Mouse (Mus musculus) urinary bladder, postnatal 14 days (tissue): ENCODE results near the gene Wfdc3.
A peak's percentile ranks its signal among the peaks of the same experiment; 100 is the strongest.

Experiments
- DNase-seq: peaks from one replicate; pipeline ENCODE4 v3.0.0; 2021; ENCODE audit warnings: low spot score

Wfdc3 gene

DNA sequence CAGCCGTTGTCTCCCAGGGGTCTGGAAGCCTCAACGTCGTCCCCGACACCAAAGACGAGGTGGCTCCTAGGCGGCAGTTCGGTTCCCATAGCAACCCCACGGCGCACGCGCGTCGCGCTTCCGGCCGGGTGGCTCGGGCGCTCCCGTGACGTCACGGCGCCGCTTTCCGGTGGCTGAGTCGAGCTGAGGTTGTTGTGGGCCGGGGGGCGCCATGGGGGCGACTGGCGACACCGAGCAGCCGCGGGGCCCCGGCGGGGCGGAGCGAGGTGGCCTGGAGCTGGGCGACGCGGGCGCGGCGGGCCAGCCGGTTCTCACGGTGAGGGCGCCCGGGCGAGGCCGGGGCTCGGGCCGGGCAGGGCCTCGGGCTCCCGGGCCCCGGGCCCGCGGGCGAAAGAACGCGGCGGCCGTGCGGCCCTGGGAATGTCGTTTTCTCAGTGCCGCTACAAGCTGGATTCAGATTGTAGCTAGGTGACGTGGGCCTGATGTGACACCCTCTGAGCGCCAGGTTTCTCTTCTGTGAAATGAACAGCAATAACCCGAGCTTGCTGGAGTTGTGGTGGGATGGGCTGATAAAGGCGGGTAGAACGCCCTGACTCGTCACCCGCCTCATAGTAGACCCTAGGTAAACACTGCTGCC lies at the start of gene Wfdc3, which contains the start of gene Dnttip1:
Gene Wfdc3, minus strand, starts transcription at position 89 of the 637 bp plus-strand sequence.
Gene Dnttip1, plus strand, starts transcription at position 141 of the 637 bp plus-strand sequence.
- peak; percentile 93 for DNase-seq

DNA sequence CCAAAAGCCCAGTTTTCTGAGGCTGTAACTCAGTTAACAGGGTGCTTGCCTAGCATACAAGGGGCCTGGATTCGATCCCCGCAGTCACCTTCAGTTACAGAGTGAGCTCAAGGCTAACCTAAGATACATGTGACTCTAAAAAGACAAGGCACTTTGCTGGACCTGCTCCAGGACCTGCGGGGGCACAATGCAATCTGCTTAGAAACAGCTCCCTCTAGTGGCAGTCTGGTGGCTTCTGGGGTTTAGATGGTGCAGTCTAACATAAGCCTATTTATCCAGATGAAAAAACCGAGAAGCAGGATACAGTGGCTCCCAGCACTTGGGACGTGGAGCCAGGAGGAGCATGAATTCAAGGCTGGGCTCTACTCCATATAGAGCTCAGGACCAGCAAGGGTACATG lies 48.6 kb upstream of the Wfdc3 start:
- DNase-seq, result peak; percentile 83

DNA sequence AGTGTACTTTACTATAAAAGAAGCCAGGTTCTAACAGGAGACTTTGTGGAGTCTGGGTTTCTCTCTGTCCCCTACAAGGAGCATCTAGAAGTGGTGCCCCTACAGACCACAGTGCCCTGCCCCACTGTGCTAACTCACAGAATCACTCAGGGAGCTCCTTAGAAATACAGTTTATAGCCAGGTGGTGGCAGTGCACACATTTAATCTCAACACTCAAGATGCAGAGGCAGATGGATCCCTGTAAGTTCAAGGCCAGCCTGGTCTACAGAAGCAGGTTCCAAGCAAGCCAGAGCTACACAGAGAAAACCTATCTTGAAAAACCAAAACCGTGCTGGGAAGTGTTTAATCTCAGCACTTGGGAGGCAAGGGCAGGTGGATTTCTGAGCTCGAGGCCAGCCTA lies 48.0 kb upstream of the Wfdc3 start:
- no peak for DNase-seq

DNA sequence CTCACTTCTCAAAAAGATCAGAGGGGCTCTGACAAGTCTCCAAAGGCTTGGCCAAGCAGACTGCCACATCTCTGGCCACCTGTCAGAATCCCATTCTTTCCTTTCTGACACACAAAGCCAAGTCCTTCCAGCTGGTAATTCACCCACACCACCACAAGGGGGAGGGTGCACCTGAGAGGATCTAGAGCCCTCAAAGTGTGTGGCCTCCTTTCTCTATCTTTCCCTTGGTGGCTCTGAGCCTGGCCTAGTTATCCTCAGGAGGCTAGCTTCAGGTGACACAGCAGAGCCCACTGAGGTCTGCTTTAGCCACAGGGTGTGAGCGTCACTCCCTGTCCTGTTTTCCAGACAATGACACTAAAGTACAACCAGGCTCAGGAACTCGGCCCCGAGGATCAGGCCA lies 47.5 kb upstream of the Wfdc3 start:
- DNase-seq, result peak; percentile 57

DNA sequence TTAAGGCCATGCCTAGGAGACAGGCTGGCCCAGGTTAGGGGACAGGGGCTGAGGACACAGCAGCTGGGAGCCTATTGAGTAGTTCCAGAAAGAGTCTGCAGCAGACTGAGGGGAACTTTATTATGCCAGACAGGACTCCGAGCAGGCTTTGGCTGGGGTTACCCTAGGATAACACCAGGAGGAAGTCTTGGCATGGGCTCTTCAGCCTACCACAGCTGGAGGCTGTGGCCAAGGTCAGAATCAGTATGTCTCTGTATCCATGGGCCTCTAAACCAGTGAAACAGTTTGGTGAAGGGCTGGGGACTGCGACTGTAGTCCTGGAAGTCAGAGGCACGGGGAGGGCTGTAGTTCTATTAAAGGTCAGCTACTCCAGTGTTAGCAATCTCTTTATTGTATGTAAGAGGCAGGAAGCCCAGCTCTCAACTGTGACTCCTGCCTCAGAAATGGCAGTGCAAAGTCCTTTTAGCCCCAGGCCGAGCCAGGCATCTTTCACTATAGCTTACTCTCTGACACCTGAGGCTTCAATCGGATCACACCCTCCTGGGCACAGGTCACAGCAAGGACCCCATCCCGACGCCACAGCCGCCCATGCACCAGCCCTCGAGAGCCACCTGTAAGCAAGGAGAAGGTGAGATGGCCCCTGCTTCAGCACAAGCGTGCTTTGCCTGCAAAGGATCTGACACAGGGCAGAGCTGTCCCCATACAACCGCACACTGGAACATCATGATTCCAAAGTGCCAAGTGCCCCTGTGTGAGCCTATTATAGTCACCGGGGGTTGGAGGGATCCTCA lies 46.9 kb upstream of the Wfdc3 start:
- DNase-seq, result no peak

DNA sequence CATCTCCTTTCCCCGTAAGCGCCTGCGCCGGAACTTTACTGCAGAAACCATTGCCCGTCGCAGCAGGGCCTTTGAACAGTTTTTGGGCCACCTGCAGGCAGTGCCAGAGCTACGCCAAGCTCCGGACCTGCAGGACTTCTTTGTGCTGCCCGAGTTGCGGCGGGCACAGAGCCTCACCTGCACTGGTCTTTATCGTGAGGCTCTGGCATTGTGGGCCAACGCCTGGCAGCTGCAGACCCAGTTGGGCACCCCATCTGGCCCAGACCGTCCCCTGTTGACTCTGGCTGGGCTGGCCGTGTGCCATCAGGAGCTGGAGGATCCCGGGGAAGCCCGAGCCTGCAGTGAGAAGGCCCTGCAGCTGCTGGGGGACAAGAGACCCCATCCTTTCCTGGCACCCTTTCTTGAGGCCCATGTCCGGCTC lies 46.1 kb upstream of the Wfdc3 start:
- DNase-seq, result no peak

DNA sequence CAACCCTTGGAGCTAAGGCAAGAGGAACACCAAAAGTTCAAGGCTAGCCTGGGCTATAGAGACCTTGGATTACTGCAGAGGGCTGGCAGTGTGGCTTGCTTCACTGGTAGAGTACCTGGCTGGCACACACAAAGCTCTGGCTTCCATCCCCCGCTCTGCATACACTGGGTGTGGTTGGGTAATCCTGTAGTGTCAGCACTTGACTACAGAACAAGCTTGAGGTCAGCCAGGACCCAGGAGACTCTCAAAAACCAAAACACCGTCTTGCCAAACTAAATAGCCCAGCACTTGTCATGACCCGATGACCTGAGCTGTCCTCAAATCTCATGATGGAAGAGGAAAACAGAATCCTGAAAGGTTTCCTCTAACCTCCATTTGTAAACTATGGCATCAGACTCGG lies 44.7 kb upstream of the Wfdc3 start:
- no peak for DNase-seq

DNA sequence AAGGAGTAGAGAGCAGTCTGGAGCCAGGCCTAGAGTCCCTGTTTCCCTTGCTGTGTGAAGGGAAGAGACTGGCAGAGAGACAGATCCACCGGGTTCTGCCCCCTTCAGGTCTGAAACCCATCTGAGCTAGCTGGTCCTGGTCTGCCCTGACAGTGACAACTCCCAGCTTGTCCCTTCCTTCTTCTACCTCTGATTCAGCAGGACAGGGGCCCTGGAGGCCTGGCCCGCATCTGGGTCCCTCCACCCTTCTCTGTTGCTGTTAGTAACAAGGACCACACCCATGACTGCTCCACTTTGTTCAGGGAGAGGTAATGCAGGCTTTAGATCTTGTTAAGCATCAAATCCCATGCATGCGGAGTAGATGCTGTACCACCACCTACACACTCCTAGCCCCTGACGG lies 42.7 kb upstream of the Wfdc3 start:
- no peak for DNase-seq

DNA sequence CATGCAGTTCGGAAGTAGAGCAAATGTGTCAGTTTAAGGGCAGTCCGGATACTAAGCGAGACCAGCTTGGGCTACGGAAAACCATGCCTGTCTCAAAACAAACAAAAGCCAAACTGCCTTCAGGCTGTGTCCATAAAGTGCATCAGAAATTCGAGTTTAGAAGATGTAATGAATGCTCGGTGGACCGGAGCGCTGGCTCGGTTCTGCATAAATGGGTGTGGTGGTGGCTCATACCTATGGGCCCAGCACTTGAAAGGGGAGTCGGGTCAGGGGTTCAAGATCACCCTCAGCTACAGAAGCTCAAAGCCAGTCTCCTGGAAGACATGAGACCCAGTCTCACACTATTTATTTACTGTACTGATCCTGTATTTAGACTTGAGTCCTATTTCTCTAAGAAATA lies 42.0 kb upstream of the Wfdc3 start:
- no peak for DNase-seq

DNA sequence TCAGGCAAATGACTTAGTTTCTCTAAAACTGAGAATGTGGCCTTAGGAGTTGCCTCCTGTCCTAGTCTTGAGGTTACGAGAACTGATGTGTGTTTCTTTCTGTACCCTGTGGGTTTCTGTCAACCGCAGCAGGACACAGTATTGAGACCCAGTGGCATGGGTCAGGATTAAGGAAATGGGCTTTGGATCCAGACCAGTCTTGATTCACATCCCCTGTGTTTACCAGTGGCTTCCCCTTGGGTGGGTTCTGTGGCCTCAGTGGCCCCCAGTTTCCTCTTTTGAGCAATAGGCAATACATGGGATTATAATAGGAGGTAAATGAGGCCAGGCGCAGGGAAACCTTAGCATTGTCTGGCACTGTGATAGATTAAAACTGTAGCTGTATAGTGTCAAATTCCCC lies 41.3 kb upstream of the Wfdc3 start:
- no peak for DNase-seq

DNA sequence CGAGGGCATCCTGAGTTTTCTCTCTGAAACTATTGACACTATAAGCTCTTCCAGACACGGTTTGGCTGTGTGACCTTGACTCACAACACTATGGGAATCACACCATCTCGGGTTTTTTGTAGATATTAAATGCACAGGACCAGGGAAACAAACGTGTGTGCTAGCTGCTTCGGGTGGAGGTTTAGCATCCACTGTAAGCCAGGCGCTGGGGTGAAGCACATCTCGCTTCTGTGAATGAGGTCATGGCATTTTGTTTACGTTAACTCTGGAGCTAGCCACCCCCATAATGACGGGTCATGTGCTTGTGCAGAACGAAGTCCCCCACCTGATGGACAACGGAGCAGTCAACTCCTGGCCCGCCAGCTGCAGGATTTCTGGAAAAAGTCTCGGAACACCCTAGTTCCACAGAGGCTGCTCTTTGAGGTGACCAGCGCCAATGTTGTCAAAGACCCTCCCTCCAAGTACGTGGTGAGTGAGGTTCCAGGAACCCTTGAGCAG lies 40.7 kb upstream of the Wfdc3 start:
- no peak for DNase-seq

DNA sequence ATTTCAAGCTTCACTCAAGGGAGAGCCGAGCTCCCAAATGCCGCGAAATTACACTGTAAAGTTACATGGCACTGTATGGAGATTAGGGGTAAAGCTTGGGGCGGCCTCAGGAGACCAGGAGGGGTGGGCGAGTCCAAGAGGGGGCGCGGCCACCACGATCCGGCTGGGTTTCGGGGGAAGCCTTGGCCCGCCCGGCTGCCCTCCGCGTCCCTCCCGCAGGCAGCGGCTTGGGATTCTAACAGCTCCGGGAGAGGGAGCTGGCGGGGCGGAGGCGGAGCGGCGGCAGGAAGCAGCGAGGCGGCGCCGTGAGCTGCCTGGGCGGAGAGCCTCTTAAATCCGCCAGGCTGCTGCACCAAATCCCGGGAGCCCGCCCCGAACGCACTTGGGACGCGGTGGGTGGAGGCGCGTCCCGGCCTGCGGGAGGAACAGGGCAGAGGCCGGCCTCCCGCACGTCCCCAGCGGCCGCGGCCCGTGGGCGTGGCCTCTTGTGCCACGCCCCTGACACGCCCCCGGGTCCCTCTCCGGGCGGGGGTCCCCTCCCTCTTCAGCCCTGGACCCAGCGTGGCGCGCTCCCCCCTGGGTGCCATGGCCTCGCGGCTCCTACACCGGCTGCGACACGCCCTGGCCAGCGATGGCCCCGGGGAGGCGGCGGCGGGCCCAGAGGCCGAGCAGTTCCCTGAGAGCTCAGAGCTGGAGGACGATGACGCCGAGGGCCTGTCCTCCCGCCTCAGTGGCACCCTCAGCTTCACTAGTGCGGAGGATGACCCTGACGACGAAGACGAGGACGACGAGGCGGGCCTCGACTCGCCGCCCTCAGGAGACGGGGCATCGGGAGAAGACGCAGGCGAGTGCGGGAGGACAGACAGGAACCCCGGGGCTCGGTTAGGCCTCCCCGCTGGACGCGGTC lies 40.0 kb upstream of the Wfdc3 start, which contains the start of gene Snx21:
Gene Snx21, plus strand, starts transcription at position 343 of the 907 bp plus-strand sequence.
- peak; percentile 92 for DNase-seq

DNA sequence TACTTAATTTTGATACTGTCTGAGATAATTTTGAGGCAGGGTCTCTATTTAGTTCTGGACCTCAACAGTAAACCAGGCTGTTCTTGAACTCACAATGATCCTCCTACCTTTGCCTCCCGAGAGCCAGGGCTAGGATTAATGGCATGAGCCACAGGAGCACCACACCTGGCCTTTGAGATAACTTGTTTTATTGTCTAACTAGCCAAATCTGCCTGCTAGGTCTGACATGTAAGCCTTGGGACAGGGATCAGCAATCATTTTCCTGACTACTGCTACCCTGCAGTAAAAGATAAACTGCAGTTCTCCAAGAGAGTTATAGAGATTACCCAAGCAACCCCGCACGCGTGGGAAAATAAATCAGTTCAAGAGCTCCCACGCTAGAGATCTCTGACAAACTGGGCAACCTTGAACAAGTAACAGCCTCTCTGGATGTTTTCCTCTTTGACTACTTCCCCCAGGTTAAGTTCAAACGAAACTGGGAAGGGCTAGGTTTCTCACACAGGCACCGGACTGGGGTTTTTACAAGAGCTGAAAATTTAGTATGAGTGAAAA lies 39.2 kb upstream of the Wfdc3 start:
- DNase-seq, result no peak

DNA sequence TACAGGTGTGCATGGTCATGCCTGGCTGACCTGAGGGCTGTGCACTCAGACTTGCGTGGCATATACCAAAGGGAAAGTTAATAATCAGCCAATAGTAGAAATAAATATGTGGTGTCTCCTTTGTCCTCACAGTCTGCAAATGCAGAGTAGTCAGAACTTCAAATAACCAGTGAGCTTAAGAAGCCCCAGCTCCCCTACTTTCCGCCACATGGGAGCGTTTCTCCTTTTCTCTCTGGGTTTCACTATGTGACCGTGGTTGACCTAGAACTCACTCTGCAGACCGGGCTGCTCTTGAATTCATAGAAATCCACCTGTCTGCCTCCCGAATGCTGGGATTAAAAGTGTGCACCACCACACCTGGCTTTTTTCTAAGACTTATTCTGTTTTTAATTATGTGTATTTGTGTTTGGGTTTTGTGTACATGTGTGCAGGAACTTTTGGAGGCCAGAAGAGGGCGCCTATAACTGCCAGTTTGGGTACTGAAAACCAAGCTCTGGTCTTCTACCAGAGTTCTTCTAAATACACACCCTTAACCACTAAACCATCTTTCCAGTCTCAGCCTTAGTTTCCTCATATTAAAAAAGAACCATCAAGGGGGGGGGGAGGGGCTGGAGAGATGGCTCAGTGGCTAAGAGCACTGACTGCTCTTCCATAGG lies 38.3 kb upstream of the Wfdc3 start:
- no peak for DNase-seq

DNA sequence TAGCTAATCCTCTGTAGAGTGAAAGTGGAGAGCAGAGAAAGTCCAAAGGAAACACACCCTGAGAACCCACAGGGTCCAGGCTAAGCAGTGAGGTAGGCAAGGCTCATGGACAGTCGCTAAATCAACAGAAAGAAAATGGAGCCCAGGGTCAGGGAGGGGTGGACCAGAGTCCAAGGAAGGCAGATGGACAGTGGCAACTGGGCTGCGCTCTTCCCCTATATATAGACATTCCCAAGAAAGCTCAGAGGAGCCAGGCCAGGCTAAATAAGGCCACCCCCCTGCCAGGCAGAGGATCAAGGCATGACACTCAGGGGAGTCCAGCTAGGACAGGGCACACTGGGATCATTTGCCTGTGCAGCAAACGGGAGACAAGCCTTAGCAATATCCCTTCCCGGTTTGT lies 36.1 kb upstream of the Wfdc3 start:
- no peak for DNase-seq

DNA sequence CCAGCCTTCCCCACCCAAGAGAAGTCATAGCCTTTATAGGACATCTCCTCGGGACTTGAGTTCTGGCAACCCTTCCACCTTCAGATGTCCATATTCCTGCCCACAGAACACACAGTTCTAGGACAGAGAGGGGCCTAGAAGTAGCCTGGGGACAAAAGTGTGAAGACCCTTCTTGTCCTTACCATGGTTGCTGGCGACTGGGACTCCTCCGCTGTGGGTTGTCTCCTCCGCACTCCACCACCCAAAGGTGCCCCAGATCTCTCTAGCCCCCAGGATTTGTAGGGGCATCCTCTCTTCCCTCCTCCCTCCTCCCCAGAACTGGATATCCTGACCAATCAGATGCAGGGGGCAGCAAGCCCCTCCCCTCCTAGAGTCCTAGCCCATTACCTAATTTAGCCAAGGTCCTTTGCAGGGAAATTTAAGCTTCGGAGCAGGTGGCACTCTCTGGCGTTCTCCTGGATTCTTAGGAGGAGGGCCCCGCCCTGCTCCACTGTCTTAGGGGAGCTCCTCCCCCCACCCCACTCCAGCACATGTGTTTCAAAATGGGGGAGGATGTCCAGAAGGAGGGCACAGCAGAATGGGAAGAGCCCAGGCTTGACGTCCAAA lies 33.9 kb upstream of the Wfdc3 start, which contains the start of gene Tnnc2:
Gene Tnnc2, minus strand, starts transcription at position 487 of the 606 bp plus-strand sequence.
- DNase-seq, result no peak

DNA sequence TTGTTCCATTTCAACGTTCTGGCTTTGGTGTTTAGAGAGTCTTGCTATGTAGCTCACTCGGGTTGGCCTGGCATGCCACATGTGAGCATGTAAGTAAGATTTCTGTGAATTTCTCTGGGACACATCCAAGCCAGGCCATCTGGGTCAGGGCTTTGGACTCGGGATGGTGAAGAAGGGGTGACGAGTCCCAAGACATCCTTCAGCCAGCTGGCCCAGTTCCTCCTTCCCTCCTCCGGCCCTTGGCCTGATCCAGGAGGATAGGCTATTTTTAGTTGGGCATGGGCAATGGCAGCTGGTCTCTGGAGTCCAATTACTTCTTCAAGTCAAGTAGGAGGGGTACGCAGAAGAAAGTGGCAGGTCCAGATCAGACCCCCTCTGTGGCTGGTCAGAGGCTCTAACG lies 33.1 kb upstream of the Wfdc3 start:
- no peak for DNase-seq

DNA sequence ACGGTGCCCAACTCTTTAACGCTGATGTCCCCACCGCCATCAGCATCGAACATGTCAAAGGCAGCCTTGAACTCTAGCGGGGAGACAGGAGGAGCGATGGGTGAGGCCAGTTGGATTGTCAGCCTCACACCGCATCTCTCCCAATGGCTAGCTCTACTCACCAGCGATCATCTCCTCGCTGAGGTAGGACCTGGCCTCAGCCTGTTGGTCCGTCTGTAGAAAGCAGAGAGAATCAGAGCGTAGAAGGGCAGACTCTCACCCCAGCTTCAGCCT lies 32.2 kb upstream of the Wfdc3 start:
- no peak for DNase-seq

DNA sequence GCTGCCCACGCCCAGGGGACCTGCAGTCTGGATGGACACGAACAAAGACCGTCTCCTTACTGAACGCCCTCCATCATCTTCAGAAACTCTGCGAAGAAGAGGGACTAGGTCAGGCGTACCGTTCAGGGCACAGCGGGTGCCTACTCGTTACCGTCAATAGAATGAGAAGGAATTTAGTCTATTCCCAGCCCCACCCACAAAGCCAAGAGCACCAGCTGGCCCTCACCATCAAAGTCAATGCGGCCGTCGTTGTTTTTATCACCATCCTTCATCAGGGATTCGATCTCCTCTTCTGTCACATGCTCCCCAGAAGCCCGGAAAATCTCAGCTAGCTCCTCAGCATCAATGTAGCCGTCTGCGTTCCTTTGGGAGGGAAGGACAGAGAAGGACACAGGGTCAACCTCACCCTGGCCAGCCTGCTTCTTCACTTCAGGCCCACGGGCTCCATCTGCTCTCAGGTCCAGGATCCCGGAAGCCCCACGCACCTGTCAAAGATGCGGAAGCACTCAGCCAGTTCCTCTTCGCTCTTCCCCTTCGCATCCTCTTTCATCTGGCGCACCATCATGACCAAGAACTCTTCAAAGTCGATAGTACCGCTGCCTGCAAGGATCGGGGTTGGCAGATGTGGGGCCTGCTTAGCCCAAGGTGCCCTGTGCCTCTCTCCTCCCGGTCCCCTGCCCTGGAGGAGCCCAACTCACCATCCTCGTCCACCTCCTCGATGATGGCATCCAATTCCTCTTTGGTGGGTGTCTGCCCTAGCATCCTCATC lies 31.7 kb upstream of the Wfdc3 start:
- DNase-seq, result no peak

DNA sequence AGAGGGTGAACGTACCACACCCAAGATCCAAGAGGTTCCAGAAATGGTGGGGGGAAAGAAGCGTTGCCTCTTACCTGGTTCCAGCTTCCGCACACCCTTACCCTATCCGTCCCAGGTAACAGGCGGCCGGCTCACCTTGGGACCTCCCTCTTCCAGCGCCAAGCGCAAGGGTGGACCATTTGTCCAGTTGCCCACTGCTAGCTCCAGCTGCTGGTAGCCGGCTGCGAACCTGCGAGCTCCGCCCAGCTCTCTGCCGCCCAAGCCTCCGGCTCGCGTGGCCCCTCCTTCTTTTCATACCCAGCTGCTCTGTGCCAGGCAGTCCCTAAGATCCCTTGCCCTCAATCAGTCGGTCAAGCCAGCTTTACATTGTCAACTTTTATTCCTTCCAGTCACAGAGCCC lies 31.1 kb upstream of the Wfdc3 start:
- DNase-seq, result no peak
